Mouse (Mus musculus): ENCODE data around the gene Agr3. TPM values are rescaled to one million over a fixed set of nuclear protein-coding genes. Genes with fewer than 3 reads are reported as not detected.

Gene Agr3
- polyA plus RNA-seq, 1 experiment from 2014 or later: not detected

- H3K4me1 ChIP-seq (replicated peaks): peaks cover 5% of the 10 kb centered on the region
Measured at GRCm38 (mm10) chr12:35927804-35928203, 2.4 kb downstream of the Agr3 start.

GRCm38 (mm10) chr12:35932816-35933215 lies 7.4 kb downstream of the Agr3 start:
- Histone ChIP-seq H3K27me3 (replicated peaks) (no peaks in the 10 kb centered on the region), H3K4me2 (no peak overlapping the region), H3K9ac (no peak overlapping the region), H3K27ac (ENCODE audit: poor library complexity, severe bottlenecking) (no peak overlapping the region), H3K4me3 (no peak overlapping the region), H3K36me3 (no peaks in the 10 kb centered on the region), H3K4me1 (replicated peaks) (peaks cover 9% of the 10 kb centered on the region), H3K9me3 (replicated peaks) (no peaks in the 10 kb centered on the region)
- no peak for ATAC-seq (ENCODE audit: insufficient number of reproducible peaks, low FRiP score)

More at GRCm38 (mm10) chr12:35927804-35928203, 2.4 kb downstream of the Agr3 start:
- no peak overlapping the region for H3K4me3 ChIP-seq
- no peak for ATAC-seq (ENCODE audit: insufficient number of reproducible peaks, low FRiP score)
- no peak overlapping the region for H3K27ac ChIP-seq (ENCODE audit: poor library complexity, severe bottlenecking)
- H3K27me3 ChIP-seq (replicated peaks): no peaks in the 10 kb centered on the region
- WGBS: 27% methylated on average over 2 of the region's 2 CpGs
- H3K9me3 ChIP-seq (replicated peaks): no peaks in the 10 kb centered on the region
- no peak overlapping the region for H3K9ac ChIP-seq
- H3K36me3 ChIP-seq: no peaks in the 10 kb centered on the region
- H3K4me2 ChIP-seq: no peak overlapping the region

GRCm38 (mm10) chr12:35951757-35952156 lies 26.3 kb downstream of the Agr3 start:
- H3K4me2 ChIP-seq: no peak overlapping the region
- H3K4me3 ChIP-seq: no peak overlapping the region
- H3K27me3 ChIP-seq (replicated peaks): no peaks in the 10 kb centered on the region
- H3K27ac ChIP-seq (ENCODE audit: poor library complexity, severe bottlenecking): no peak overlapping the region
- WGBS: 77% methylated on average over 1 of the region's 1 CpGs
- no peaks in the 10 kb centered on the region for H3K9me3 ChIP-seq (replicated peaks)
- H3K36me3 ChIP-seq: no peaks in the 10 kb centered on the region
- no peak for ATAC-seq (ENCODE audit: insufficient number of reproducible peaks, low FRiP score)
- no peaks in the 10 kb centered on the region for H3K4me1 ChIP-seq (replicated peaks)
- H3K9ac ChIP-seq: no peak overlapping the region

GRCm38 (mm10) chr12:35957235-35957634 lies 31.8 kb downstream of the Agr3 start:
- Histone ChIP-seq H3K27me3 (replicated peaks) (no peaks in the 10 kb centered on the region), H3K4me3 (no peak overlapping the region), H3K27ac (ENCODE audit: poor library complexity, severe bottlenecking) (no peak overlapping the region), H3K9ac (no peak overlapping the region), H3K4me2 (no peak overlapping the region), H3K9me3 (replicated peaks) (no peaks in the 10 kb centered on the region), H3K4me1 (replicated peaks) (no peaks in the 10 kb centered on the region), H3K36me3 (no peaks in the 10 kb centered on the region)
- 62% methylated on average over 2 of the region's 2 CpGs for WGBS
- no peak for ATAC-seq (ENCODE audit: insufficient number of reproducible peaks, low FRiP score)

- WGBS: 39% methylated on average over 7 of the region's 7 CpGs
Measured at GRCm38 (mm10) chr12:35966098-35966767, 40.8 kb downstream of the Agr3 start.

GRCm38 (mm10) chr12:35966768-35967141 lies 41.3 kb downstream of the Agr3 start:
- no peak for ATAC-seq (ENCODE audit: insufficient number of reproducible peaks, low FRiP score)
- H3K9me3 ChIP-seq (replicated peaks): no peaks in the 10 kb centered on the region
- WGBS: 72% methylated on average over 7 of the region's 7 CpGs

More at GRCm38 (mm10) chr12:35966098-35966767, 40.8 kb downstream of the Agr3 start:
- no peak for ATAC-seq (ENCODE audit: insufficient number of reproducible peaks, low FRiP score)
- Histone ChIP-seq H3K27me3 (replicated peaks) (no peaks in the 10 kb centered on the region), H3K4me3 (no peak overlapping the region), H3K4me1 (replicated peaks) (no peaks in the 10 kb centered on the region), H3K27ac (ENCODE audit: poor library complexity, severe bottlenecking) (no peak overlapping the region), H3K9ac (no peak overlapping the region), H3K4me2 (no peak overlapping the region), H3K9me3 (replicated peaks) (no peaks in the 10 kb centered on the region), H3K36me3 (no peaks in the 10 kb centered on the region)

GRCm38 (mm10) chr12:35975898-35976297 lies 50.5 kb downstream of the Agr3 start:
- Histone ChIP-seq H3K9ac (no peak overlapping the region), H3K4me2 (no peak overlapping the region), H3K36me3 (no peaks in the 10 kb centered on the region), H3K9me3 (replicated peaks) (no peaks in the 10 kb centered on the region), H3K27ac (ENCODE audit: poor library complexity, severe bottlenecking) (no peak overlapping the region), H3K4me3 (no peak overlapping the region), H3K27me3 (replicated peaks) (no peaks in the 10 kb centered on the region), H3K4me1 (replicated peaks) (no peaks in the 10 kb centered on the region)
- 83% methylated on average over 3 of the region's 3 CpGs for WGBS
- no peak for ATAC-seq (ENCODE audit: insufficient number of reproducible peaks, low FRiP score)

More at GRCm38 (mm10) chr12:35966768-35967141, 41.3 kb downstream of the Agr3 start:
- H3K4me2 ChIP-seq: no peak overlapping the region
- H3K27me3 ChIP-seq (replicated peaks): no peaks in the 10 kb centered on the region
- no peak overlapping the region for H3K9ac ChIP-seq
- H3K36me3 ChIP-seq: no peaks in the 10 kb centered on the region
- no peak overlapping the region for H3K27ac ChIP-seq (ENCODE audit: poor library complexity, severe bottlenecking)
- H3K4me1 ChIP-seq (replicated peaks): no peaks in the 10 kb centered on the region
- no peak overlapping the region for H3K4me3 ChIP-seq

- Histone ChIP-seq H3K4me1 (replicated peaks) (peaks cover 7% of the 10 kb centered on the region; the same call in 1 of the 2 replicates), H3K9ac (no peak overlapping the region), H3K27me3 (replicated peaks) (no peaks in the 10 kb centered on the region), H3K36me3 (no peaks in the 10 kb centered on the region), H3K27ac (ENCODE audit: poor library complexity, severe bottlenecking) (no peak overlapping the region), H3K4me2 (no peak overlapping the region), H3K9me3 (replicated peaks) (no peaks in the 10 kb centered on the region), H3K4me3 (no peak overlapping the region)
- WGBS: 61% methylated on average over 6 of the region's 6 CpGs
- no peak for ATAC-seq (ENCODE audit: insufficient number of reproducible peaks, low FRiP score)
Measured at GRCm38 (mm10) chr12:35977633-35978246, 52.3 kb downstream of the Agr3 start.

GRCm38 (mm10) chr12:35979625-35980024 lies 54.2 kb downstream of the Agr3 start:
- 71% methylated on average over 5 of the region's 5 CpGs for WGBS
- Histone ChIP-seq H3K4me3 (no peak overlapping the region), H3K4me2 (no peak overlapping the region), H3K27ac (ENCODE audit: poor library complexity, severe bottlenecking) (no peak overlapping the region), H3K27me3 (replicated peaks) (no peaks in the 10 kb centered on the region), H3K36me3 (no peaks in the 10 kb centered on the region), H3K9ac (no peak overlapping the region), H3K4me1 (replicated peaks) (peaks cover 7% of the 10 kb centered on the region; the same call in 1 of the 2 replicates), H3K9me3 (replicated peaks) (no peaks in the 10 kb centered on the region)
- no peak for ATAC-seq (ENCODE audit: insufficient number of reproducible peaks, low FRiP score)

GRCm38 (mm10) chr12:35981732-35982360 lies 56.4 kb downstream of the Agr3 start:
- 37% methylated on average over 6 of the region's 6 CpGs for WGBS
- ATAC-seq (ENCODE audit: insufficient number of reproducible peaks, low FRiP score): peak; percentile 89
- Histone ChIP-seq H3K27me3 (replicated peaks) (no peaks in the 10 kb centered on the region), H3K4me3 (no peak overlapping the region), H3K9me3 (replicated peaks) (no peaks in the 10 kb centered on the region), H3K4me2 (peak overlapping the region; percentile 12; the same call in 1 of the 2 replicates), H3K9ac (no peak overlapping the region), H3K4me1 (replicated peaks) (peaks cover 7% of the 10 kb centered on the region; the same call in 1 of the 2 replicates), H3K27ac (ENCODE audit: poor library complexity, severe bottlenecking) (no peak overlapping the region), H3K36me3 (no peaks in the 10 kb centered on the region)

- no peak for ATAC-seq (ENCODE audit: insufficient number of reproducible peaks, low FRiP score)
- WGBS: 91% methylated on average over 9 of the region's 9 CpGs
- Histone ChIP-seq H3K27ac (ENCODE audit: poor library complexity, severe bottlenecking) (no peak overlapping the region), H3K4me3 (no peak overlapping the region), H3K27me3 (replicated peaks) (no peaks in the 10 kb centered on the region), H3K4me1 (replicated peaks) (peaks cover 7% of the 10 kb centered on the region; the same call in 1 of the 2 replicates), H3K9ac (no peak overlapping the region), H3K4me2 (no peak overlapping the region), H3K9me3 (replicated peaks) (no peaks in the 10 kb centered on the region), H3K36me3 (no peaks in the 10 kb centered on the region)
Measured at GRCm38 (mm10) chr12:35983472-35983871, 58.1 kb downstream of the Agr3 start.
